Mouse (Mus musculus) forebrain, embryonic 11.5 days (tissue): Measurements from ENCODE around the gene Pnkd. TPM values are rescaled to one million over a fixed set of nuclear protein-coding genes. Genes with fewer than 3 reads are reported as not detected.

ENCODE experiments used
- ATAC-seq: fragments of 200-750 bp; cut with Nextera tagmentation; replicated peaks from 2 replicates; pipeline ENCODE4 v1.8.0; 2017; ENCODE audit warnings: moderate TSS enrichment; ENCODE audit not compliant: low FRiP score
- DNase-seq: peaks from one replicate; pipeline ENCODE4 v3.0.0-alpha.2; 2017; ENCODE audit warnings: low spot score
- H3K27ac ChIP-seq: fragments of 300-500 bp; sonication (generic); 2 replicates; pipeline ENCODE4 v1.5.1; 2014; ENCODE audit warnings: low read depth, low read length
- H3K27me3 ChIP-seq: fragments of 300-500 bp; sonication (generic); 2 replicates; pipeline ENCODE4 v1.6.1; 2014; ENCODE audit warnings: mild to moderate bottlenecking, low read length, mixed read lengths; ENCODE audit not compliant: control insufficient read depth, insufficient read depth
- H3K36me3 ChIP-seq: fragments of 300-500 bp; sonication (generic); 2 replicates; pipeline ENCODE4 v1.6.1; 2014; ENCODE audit warnings: mild to moderate bottlenecking, low read length, moderate library complexity, mixed read lengths; ENCODE audit not compliant: control insufficient read depth, insufficient read depth
- H3K4me1 ChIP-seq: fragments of 300-500 bp; sonication (generic); replicated peaks from 2 replicates; pipeline ENCODE4 v1.6.1; 2014; ENCODE audit warnings: low read length, mixed read lengths; ENCODE audit not compliant: control insufficient read depth, insufficient read depth
- H3K4me2 ChIP-seq: fragments of 300-500 bp; sonication (generic); 2 replicates; pipeline ENCODE4 v1.6.1; 2014; ENCODE audit warnings: low read depth, mild to moderate bottlenecking, low read length, moderate library complexity, mixed read lengths; ENCODE audit not compliant: severe bottlenecking
- H3K4me3 ChIP-seq: fragments of 300-500 bp; sonication (generic); 2 replicates; pipeline ENCODE4 v1.5.1; 2014; ENCODE audit warnings: low read depth, low read length
- H3K9ac ChIP-seq: fragments of 300-500 bp; sonication (generic); 2 replicates; pipeline ENCODE4 v1.6.1; 2014; ENCODE audit warnings: low read length
- H3K9me3 ChIP-seq: fragments of 300-500 bp; sonication (generic); 2 replicates; pipeline ENCODE4 v1.6.1; 2016; ENCODE audit warnings: low read length, mixed read lengths; ENCODE audit not compliant: control insufficient read depth
- WGBS: fragments of 180-500 bp; shearing (Covaris S2); extraction: QIAGEN DNeasy Blood & Tissue Kit; methylation state at CpG from one replicate; pipeline ENCODE4 v1.1.7; 2014; 5-methylcytosine and 5-hydroxymethylcytosine counted together
- polyA plus RNA-seq: library from polyadenylated mRNA; unstranded; fragments of >200 nt; fragmentation: Nextera tagmentation; extraction: Ambion mirVana; gene quantifications from 2 replicates; pipeline ENCODE4 v1.2.1, GENCODE M21; 2014

Gene Pnkd
- polyA plus RNA-seq, 1 experiment from 2014 or later = 98.4 TPM

GRCm38 (mm10) chr1:74376396-74376795 lies 91.7 kb downstream of the Pnkd start:
- DNase-seq (no peak), ATAC-seq (no peak)
- 91% methylated on average over 4 of the region's 4 CpGs for WGBS
- Histone ChIP-seq H3K27ac (no peak overlapping the region), H3K36me3 (no peaks in the 10 kb centered on the region), H3K9me3 (no peaks in the 10 kb centered on the region), H3K4me2 (no peak overlapping the region), H3K4me3 (no peak overlapping the region), H3K9ac (no peak overlapping the region), H3K27me3 (no peaks in the 10 kb centered on the region), H3K4me1 (no peaks in the 10 kb centered on the region)

GRCm38 (mm10) chr1:74379058-74379504 lies 94.4 kb downstream of the Pnkd start:
- DNase-seq = no peak
- Histone ChIP-seq H3K4me1 (no peaks in the 10 kb centered on the region), H3K36me3 (no peaks in the 10 kb centered on the region), H3K4me2 (no peak overlapping the region), H3K9ac (no peak overlapping the region), H3K27me3 (no peaks in the 10 kb centered on the region), H3K9me3 (no peaks in the 10 kb centered on the region), H3K4me3 (no peak overlapping the region), H3K27ac (no peak overlapping the region)
- no peak for ATAC-seq
- WGBS = 87% methylated on average over 7 of the region's 7 CpGs

- ATAC-seq = no peak
- no peak overlapping the region for H3K4me3 ChIP-seq
- no peak overlapping the region for H3K9ac ChIP-seq
- no peaks in the 10 kb centered on the region for H3K27me3 ChIP-seq
- 90% methylated on average over 5 of the region's 5 CpGs for WGBS
- H3K9me3 ChIP-seq = no peaks in the 10 kb centered on the region
- no peak for DNase-seq
- no peaks in the 10 kb centered on the region for H3K4me1 ChIP-seq
- H3K36me3 ChIP-seq = no peaks in the 10 kb centered on the region
- H3K4me2 ChIP-seq = no peak overlapping the region
- H3K27ac ChIP-seq = no peak overlapping the region
Observed at GRCm38 (mm10) chr1:74380484-74380883, 95.8 kb downstream of the Pnkd start.

GRCm38 (mm10) chr1:74381588-74382021 lies 96.9 kb downstream of the Pnkd start:
- Histone ChIP-seq H3K9me3 (no peaks in the 10 kb centered on the region), H3K4me2 (no peak overlapping the region), H3K36me3 (no peaks in the 10 kb centered on the region), H3K4me1 (no peaks in the 10 kb centered on the region), H3K27ac (no peak overlapping the region), H3K4me3 (no peak overlapping the region), H3K27me3 (no peaks in the 10 kb centered on the region), H3K9ac (no peak overlapping the region)
- ATAC-seq (no peak), DNase-seq (no peak)
- WGBS = 94% methylated on average over 10 of the region's 10 CpGs

GRCm38 (mm10) chr1:74383385-74383784 lies 98.7 kb downstream of the Pnkd start:
- no peaks in the 10 kb centered on the region for H3K27me3 ChIP-seq
- no peak overlapping the region for H3K27ac ChIP-seq
- H3K4me1 ChIP-seq = peaks cover 3% of the 10 kb centered on the region; the same call in 1 of the 2 replicates
- H3K9me3 ChIP-seq = no peaks in the 10 kb centered on the region
- H3K9ac ChIP-seq = no peak overlapping the region
- DNase-seq = no peak
- H3K36me3 ChIP-seq = no peaks in the 10 kb centered on the region
- no peak overlapping the region for H3K4me2 ChIP-seq
- no peak for ATAC-seq
- WGBS = 95% methylated on average over 13 of the region's 13 CpGs
- H3K4me3 ChIP-seq = no peak overlapping the region

GRCm38 (mm10) chr1:74384525-74384924 lies 99.8 kb downstream of the Pnkd start:
- Histone ChIP-seq H3K27me3 (no peaks in the 10 kb centered on the region; the same call in 1 of the 2 replicates), H3K4me2 (no peak overlapping the region), H3K9me3 (no peaks in the 10 kb centered on the region), H3K4me3 (no peak overlapping the region), H3K36me3 (no peaks in the 10 kb centered on the region), H3K9ac (no peak overlapping the region), H3K27ac (no peak overlapping the region), H3K4me1 (peaks cover 3% of the 10 kb centered on the region; the same call in 1 of the 2 replicates)
- WGBS = 86% methylated on average over 8 of the region's 8 CpGs
- DNase-seq (no peak), ATAC-seq (no peak)

- no peak overlapping the region for H3K4me2 ChIP-seq
- no peak overlapping the region for H3K9ac ChIP-seq
- no peak for DNase-seq
- H3K4me3 ChIP-seq = no peak overlapping the region
- H3K27me3 ChIP-seq = peaks cover 2% of the 10 kb centered on the region; the same call in 1 of the 2 replicates
- no peaks in the 10 kb centered on the region for H3K36me3 ChIP-seq
- no peak overlapping the region for H3K27ac ChIP-seq
- no peak for ATAC-seq
- H3K9me3 ChIP-seq = no peaks in the 10 kb centered on the region
- peaks cover 4% of the 10 kb centered on the region; the same call in 1 of the 2 replicates for H3K4me1 ChIP-seq
- WGBS = 91% methylated on average over 10 of the region's 10 CpGs
Observed at GRCm38 (mm10) chr1:74385064-74385463, 100.3 kb downstream of the Pnkd start.

- H3K27ac ChIP-seq = no peak overlapping the region
- H3K9ac ChIP-seq = no peak overlapping the region
- no peak for DNase-seq
- H3K4me1 ChIP-seq = peaks cover 8% of the 10 kb centered on the region; the same call in 1 of the 2 replicates
- 88% methylated on average over 8 of the region's 8 CpGs for WGBS
- H3K9me3 ChIP-seq = no peaks in the 10 kb centered on the region
- ATAC-seq = no peak
- no peaks in the 10 kb centered on the region for H3K36me3 ChIP-seq
- H3K27me3 ChIP-seq = peaks cover 2% of the 10 kb centered on the region; the same call in 1 of the 2 replicates
- H3K4me2 ChIP-seq = no peak overlapping the region
- no peak overlapping the region for H3K4me3 ChIP-seq
Observed at GRCm38 (mm10) chr1:74385531-74385930, 100.8 kb downstream of the Pnkd start.

- Histone ChIP-seq H3K9me3 (no peaks in the 10 kb centered on the region), H3K36me3 (no peaks in the 10 kb centered on the region), H3K4me3 (peak overlapping the region; percentile 63), H3K4me1 (peaks cover 8% of the 10 kb centered on the region; the same call in 1 of the 2 replicates), H3K27ac (peak overlapping the region; percentile 89), H3K9ac (peak overlapping the region; percentile 75), H3K4me2 (peak overlapping the region; percentile 68), H3K27me3 (peaks cover 2% of the 10 kb centered on the region; the same call in 1 of the 2 replicates)
- ATAC-seq (no peak), DNase-seq (no peak)
- 66% methylated on average over 7 of the region's 10 CpGs for WGBS
Observed at GRCm38 (mm10) chr1:74386363-74386713, 101.6 kb downstream of the Pnkd start.
